Mouse (Mus musculus) MEL (cell line): ENCODE measurements around the gene Pyroxd2. TPM values are rescaled to one million over a fixed set of nuclear protein-coding genes. Genes with fewer than 3 reads are reported as not detected.

ENCODE experiments used
- DNase-seq: peaks from one replicate; pipeline ENCODE4 v3.0.0; 2011; ENCODE audit warnings: low read depth, low spot score
- H3K27ac ChIP-seq: 2 replicates; pipeline ENCODE4 v1.5.1; 2012; ENCODE audit warnings: low read depth, mild to moderate bottlenecking, control low read depth, low read length, moderate library complexity; ENCODE audit not compliant: control insufficient read depth
- H3K27me3 ChIP-seq, 2 experiments: fragments of 150-350 bp in 1 of 2; sonication (generic) in 1 of 2; 2 replicates each; pipeline ENCODE4 v1.6.1; 2012; ENCODE audit warnings: low read length in 2 of 2, mild to moderate bottlenecking in 2 of 2, improper control_type of control experiment in 1 of 2, moderate library complexity in 1 of 2; ENCODE audit not compliant: insufficient read depth in 2 of 2, control insufficient read depth in 1 of 2
- H3K36me3 ChIP-seq, 2 experiments: 2 replicates each; pipeline ENCODE4 v1.6.1; 2012 to 2014; ENCODE audit warnings: low read length in 2 of 2, improper control_type of control experiment in 1 of 2, inconsistent platforms in 1 of 2, mild to moderate bottlenecking in 1 of 2; ENCODE audit not compliant: insufficient read depth in 2 of 2, control insufficient read depth in 1 of 2
- H3K4me1 ChIP-seq, 2 experiments: fragments of 150-350 bp in 1 of 2; sonication (generic) in 1 of 2; 2 replicates each; pipeline ENCODE4 v1.6.1; 2012; ENCODE audit warnings: low read length in 2 of 2, improper control_type of control experiment in 1 of 2, mild to moderate bottlenecking in 1 of 2; ENCODE audit not compliant: insufficient read depth in 2 of 2, control insufficient read depth in 1 of 2
- H3K4me3 ChIP-seq, 2 experiments: fragments of 150-350 bp in 1 of 2; sonication (generic) in 1 of 2; 2 replicates each; pipeline ENCODE4 v1.5.1; 2012; ENCODE audit warnings: low read depth in 2 of 2, low read length in 2 of 2, mild to moderate bottlenecking in 2 of 2, moderate library complexity in 2 of 2, control low read depth in 1 of 2, improper control_type of control experiment in 1 of 2; ENCODE audit not compliant: control insufficient read depth in 1 of 2, insufficient read depth in 1 of 2
- H3K79me2 ChIP-seq: 2 replicates; pipeline ENCODE4 v1.6.1; 2012; ENCODE audit warnings: mild to moderate bottlenecking, low read length, moderate library complexity; ENCODE audit not compliant: control insufficient read depth, poor library complexity, insufficient read depth
- H3K9ac ChIP-seq: 2 replicates; pipeline ENCODE4 v1.6.1; 2012; ENCODE audit warnings: low read depth, mild to moderate bottlenecking, control low read depth, low read length, moderate library complexity; ENCODE audit not compliant: control insufficient read depth, poor library complexity, severe bottlenecking
- H3K9me3 ChIP-seq: fragments of 150-350 bp; sonication (generic); replicated peaks from 2 replicates; pipeline ENCODE4 v1.6.1; 2012; ENCODE audit warnings: mild to moderate bottlenecking, low read length, improper control_type of control experiment, moderate library complexity; ENCODE audit not compliant: insufficient read depth
- CHD2 ChIP-seq: IDR thresholded peaks from 2 replicates; pipeline ENCODE4 v1.6.1; 2011; ENCODE audit warnings: low read length, improper control_type of control experiment
- CTCF ChIP-seq, 3 experiments: IDR thresholded peaks in 2 of 3; conservative IDR thresholded peaks in 1 of 3; 2 replicates each; pipeline ENCODE4 v1.5.1; 2011 to 2012; ENCODE audit warnings: low read length in 3 of 3, low read depth in 2 of 3, mild to moderate bottlenecking in 2 of 3, improper control_type of control experiment in 1 of 3, inconsistent platforms in 1 of 3, mixed read lengths in 1 of 3, moderate library complexity in 1 of 3; ENCODE audit not compliant: control insufficient read depth in 1 of 3, insufficient read depth in 1 of 3, poor library complexity in 1 of 3, severe bottlenecking in 1 of 3
- E2F4 ChIP-seq: IDR thresholded peaks from 2 replicates; pipeline ENCODE4 v1.6.1; 2011; ENCODE audit warnings: low read depth, low read length, improper control_type of control experiment, borderline replicate concordance
- ELF1 ChIP-seq: IDR thresholded peaks from 2 replicates; pipeline ENCODE4 v1.6.1; 2014; ENCODE audit warnings: low read depth, mild to moderate bottlenecking, inconsistent platforms, low read length, improper control_type of control experiment, moderate library complexity
- GABPA ChIP-seq: IDR thresholded peaks from 2 replicates; pipeline ENCODE4 v1.6.1; 2012; ENCODE audit warnings: low read depth, mild to moderate bottlenecking, inconsistent platforms, low read length, improper control_type of control experiment, moderate library complexity
- GATA1 ChIP-seq: IDR thresholded peaks from 2 replicates; pipeline ENCODE4 v1.6.1; 2011; ENCODE audit warnings: low read depth, low read length, improper control_type of control experiment
- HCFC1 ChIP-seq: IDR thresholded peaks from 2 replicates; pipeline ENCODE4 v1.6.1; 2012; ENCODE audit warnings: low read depth, mild to moderate bottlenecking, inconsistent platforms, low read length, improper control_type of control experiment, moderate library complexity
- JUND ChIP-seq: IDR thresholded peaks from 2 replicates; pipeline ENCODE4 v1.6.1; 2011; ENCODE audit warnings: low read depth, mild to moderate bottlenecking, improper control_type of control experiment, low read length
- KAT2A ChIP-seq: conservative IDR thresholded peaks from 2 replicates; pipeline ENCODE4 v1.6.1; 2012; ENCODE audit warnings: low read depth, low read length, improper control_type of control experiment, inconsistent platforms
- MAFK ChIP-seq: IDR thresholded peaks from 2 replicates; pipeline ENCODE4 v1.6.1; 2011; ENCODE audit warnings: low read depth, mild to moderate bottlenecking, low read length, improper control_type of control experiment, borderline replicate concordance
- MAX ChIP-seq: IDR thresholded peaks from 2 replicates; pipeline ENCODE4 v1.6.1; 2011; ENCODE audit warnings: low read length, improper control_type of control experiment
- MXI1 ChIP-seq: IDR thresholded peaks from 2 replicates; pipeline ENCODE4 v1.6.1; 2011; ENCODE audit warnings: mild to moderate bottlenecking, low read depth, low read length, improper control_type of control experiment
- MYC ChIP-seq: IDR thresholded peaks from 2 replicates; pipeline ENCODE4 v1.6.1; 2011; ENCODE audit warnings: low read depth, mild to moderate bottlenecking, low read length, improper control_type of control experiment, moderate library complexity
- NELFE ChIP-seq: IDR thresholded peaks from 2 replicates; pipeline ENCODE4 v1.6.1; 2011; ENCODE audit warnings: low read depth, low read length, improper control_type of control experiment
- NRF1 ChIP-seq: IDR thresholded peaks from 2 replicates; pipeline ENCODE4 v1.6.1; 2014; ENCODE audit warnings: low read depth, mild to moderate bottlenecking, inconsistent platforms, low read length, improper control_type of control experiment, moderate library complexity; ENCODE audit not compliant: poor library complexity, insufficient read depth, severe bottlenecking
- POLR2A ChIP-seq, 2 experiments: IDR thresholded peaks; 2 replicates each; pipeline ENCODE4 v1.6.1; 2011 to 2012; ENCODE audit warnings: low read length in 2 of 2, mild to moderate bottlenecking in 2 of 2, control low read depth in 1 of 2, improper control_type of control experiment in 1 of 2, low read depth in 1 of 2, moderate library complexity in 1 of 2; ENCODE audit not compliant: control insufficient read depth in 1 of 2, insufficient read depth in 1 of 2, poor library complexity in 1 of 2
- RAD21 ChIP-seq: IDR thresholded peaks from 2 replicates; pipeline ENCODE4 v1.6.1; 2011; ENCODE audit warnings: mild to moderate bottlenecking, low read depth, low read length, improper control_type of control experiment
- SIN3A ChIP-seq: IDR thresholded peaks from 2 replicates; pipeline ENCODE4 v1.6.1; 2012; ENCODE audit warnings: low read length, improper control_type of control experiment, inconsistent platforms
- SMC3 ChIP-seq: IDR thresholded peaks from 2 replicates; pipeline ENCODE4 v1.6.1; 2011; ENCODE audit warnings: low read depth, low read length, improper control_type of control experiment
- TAL1 ChIP-seq: IDR thresholded peaks from 2 replicates; pipeline ENCODE4 v1.6.1; 2012; ENCODE audit warnings: mild to moderate bottlenecking, inconsistent platforms, low read length, moderate library complexity, mixed read lengths
- TBP ChIP-seq: IDR thresholded peaks from 2 replicates; pipeline ENCODE4 v1.8.0; 2011; ENCODE audit warnings: low read depth, low read length, improper control_type of control experiment
- TCF12 ChIP-seq: IDR thresholded peaks from 2 replicates; pipeline ENCODE4 v1.6.1; 2014; ENCODE audit warnings: low read depth, mild to moderate bottlenecking, inconsistent platforms, low read length, improper control_type of control experiment, moderate library complexity
- UBTF ChIP-seq: IDR thresholded peaks from 2 replicates; pipeline ENCODE4 v1.6.1; 2012; ENCODE audit warnings: low read depth, mild to moderate bottlenecking, inconsistent platforms, low read length, improper control_type of control experiment, moderate library complexity, borderline replicate concordance; ENCODE audit not compliant: insufficient read depth
- ZC3H11A ChIP-seq: IDR thresholded peaks from 2 replicates; pipeline ENCODE4 v1.6.1; 2012; ENCODE audit warnings: low read depth, mild to moderate bottlenecking, inconsistent platforms, low read length, improper control_type of control experiment
- ZKSCAN1 ChIP-seq: IDR thresholded peaks from 2 replicates; pipeline ENCODE4 v1.6.1; 2012; ENCODE audit warnings: low read depth, mild to moderate bottlenecking, inconsistent platforms, low read length, improper control_type of control experiment, moderate library complexity
- polyA plus RNA-seq, 2 experiments: library from polyadenylated mRNA; stranded (reverse) in 1 of 2; unstranded in 1 of 2; fragments of >175 nt in 1 of 2; fragments of >200 nt in 1 of 2; gene quantifications; 2 replicates each; pipeline versions ENCODE4 v1.2.1 to v1.2.4; 2012; ENCODE audit warnings: low replicate concordance in 2 of 2, low read depth in 1 of 2; ENCODE audit not compliant: insufficient read length in 2 of 2, insufficient read depth in 1 of 2, missing spikeins in 1 of 2
- total RNA-seq: library from RNA; depleted of rRNA; stranded (reverse); fragments of 300-350 nt; gene quantifications from 2 replicates; pipeline ENCODE4 v1.2.3, GENCODE M21; 2012

Pyroxd2 gene
- total and polyA plus RNA-seq, 3 experiments: 4.1 to 17.0 TPM; not detected in 1

DNA sequence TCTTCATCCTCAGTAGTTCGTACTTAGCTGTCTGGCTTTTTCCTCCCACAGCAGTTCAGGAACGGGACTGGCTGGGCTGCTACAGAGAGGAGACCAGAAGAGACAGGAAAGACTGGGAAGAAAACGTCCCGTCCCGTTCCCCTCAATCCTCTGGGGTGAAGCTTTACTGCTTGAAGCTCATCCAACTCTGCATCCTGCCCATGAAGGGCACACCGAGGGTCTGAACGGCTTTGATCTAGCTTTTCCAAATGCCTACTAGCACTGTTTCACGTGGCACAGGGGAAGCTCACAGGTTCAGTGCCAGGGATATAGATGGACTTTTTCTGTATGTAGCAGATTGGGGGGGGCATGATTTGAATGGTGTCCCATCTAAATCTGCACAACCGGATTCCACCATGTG, 43.2 kb upstream of the Pyroxd2 start:
- Histone ChIP-seq H3K79me2 (no peaks in the 10 kb centered on the region), H3K27ac (no peak overlapping the region), H3K27me3 (peaks cover 21 to 22% of the 10 kb centered on the region in 2 experiments), H3K4me3 (no peak overlapping the region), H3K36me3 (no peaks in the 10 kb centered on the region), H3K9me3 (no peaks in the 10 kb centered on the region), H3K4me1 (no peaks in the 10 kb centered on the region), H3K9ac (no peak overlapping the region)
- DNase-seq: no peak
- TF ChIP-seq SMC3 (no peak), ZKSCAN1 (no peak), HCFC1 (no peak), ZC3H11A (no peak), SIN3A (no peak), TBP (no peak), TAL1 (no peak), ELF1 (no peak), POLR2A (IDR thresholded peaks at IDR 0.05; ENCODE audit: control insufficient read depth in 1 of 2, insufficient read depth in 1 of 2, low read depth in 1 of 2, low read length in 2 of 2, poor library complexity in 1 of 2) (no peak), E2F4 (no peak), TCF12 (no peak), JUND (no peak), MXI1 (no peak), NRF1 (no peak), GATA1 (no peak), CHD2 (no peak), NELFE (no peak)

GRCm38 (mm10) chr19:42794914-42795613, 42.5 kb upstream of the Pyroxd2 start:
- Histone ChIP-seq H3K9ac (no peak overlapping the region), H3K27ac (no peak overlapping the region), H3K4me3 (no peak overlapping the region)

More at GRCm38 (mm10) chr19:42794914-42795613, 42.5 kb upstream of the Pyroxd2 start:
- DNase-seq: peak; percentile 85
- no peak for TF ChIP-seq GATA1
- TF ChIP-seq NRF1: no peak
- peak; percentile 96 for TF ChIP-seq RAD21
- no peak for TF ChIP-seq MAX
- peak; percentile 87 for TF ChIP-seq SMC3
- TF ChIP-seq UBTF: no peak
- TF ChIP-seq CTCF (IDR thresholded peaks at IDR 0.05 in 2 of 3, conservative IDR thresholded peaks at IDR 0.05 in 1 of 3; ENCODE audit: control insufficient read depth in 1 of 3, insufficient read depth in 1 of 3, low read depth in 2 of 3, low read length in 3 of 3, poor library complexity in 1 of 3, severe bottlenecking in 1 of 3): peak; percentile 89 to 94 (median 93)
- no peak for TF ChIP-seq GABPA
- no peak for TF ChIP-seq MYC
- TF ChIP-seq KAT2A: no peak
- TF ChIP-seq ZC3H11A: peak; percentile 93
- no peak for TF ChIP-seq MAFK
- Histone ChIP-seq H3K79me2 (no peaks in the 10 kb centered on the region), H3K9me3 (no peaks in the 10 kb centered on the region), H3K4me1 (no peaks in the 10 kb centered on the region), H3K27me3 (peaks cover 23 to 26% of the 10 kb centered on the region in 2 experiments), H3K36me3 (no peaks in the 10 kb centered on the region)
